Mouse (Mus musculus): ENCODE data around the gene Adamts16. TPM values are rescaled to one million over a fixed set of nuclear protein-coding genes. Genes with fewer than 3 reads are reported as not detected.

Gene Adamts16
- total RNA-seq, 2 experiments from 2014 or later, result 2.9 to 10.1 TPM

DNA sequence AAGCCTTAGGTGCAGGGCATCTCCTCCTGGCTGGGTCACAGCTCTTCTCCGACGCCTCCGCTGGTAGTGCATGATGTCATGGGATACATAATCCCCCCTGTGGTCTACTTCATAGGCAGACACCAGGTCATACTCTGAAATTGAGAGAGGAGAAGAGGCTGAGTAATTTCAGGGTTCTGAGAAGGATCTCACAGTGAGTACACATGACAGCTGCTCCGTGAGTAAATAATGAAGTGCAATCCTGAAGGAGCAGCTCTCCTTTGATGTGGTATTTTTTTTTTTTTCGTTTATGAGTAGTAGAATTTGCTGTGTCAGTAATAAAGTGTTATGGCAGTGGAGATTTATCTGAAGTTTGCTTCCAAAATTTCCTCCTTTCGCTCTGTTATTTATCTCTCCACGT, 5.4 kb downstream of the Adamts16 start:
- no peak for DNase-seq (ENCODE audit: low spot score in 2 of 2)

- no peak for DNase-seq (ENCODE audit: low spot score in 2 of 2)
Observed at GRCm38 (mm10) chr13:70832593-70833138, 8.9 kb downstream of the Adamts16 start.

GRCm38 (mm10) chr13:70831041-70831440, 10.6 kb downstream of the Adamts16 start:
- DNase-seq (ENCODE audit: low spot score in 2 of 2), result no peak

- DNase-seq (ENCODE audit: low spot score in 2 of 2), result no peak
Observed at GRCm38 (mm10) chr13:70827507-70827906, 14.1 kb downstream of the Adamts16 start.

GRCm38 (mm10) chr13:70825265-70825664, 16.3 kb downstream of the Adamts16 start:
- DNase-seq (ENCODE audit: low spot score in 2 of 2), result no peak

GRCm38 (mm10) chr13:70823757-70824156, 17.9 kb downstream of the Adamts16 start:
- no peak for DNase-seq (ENCODE audit: low spot score in 2 of 2)

GRCm38 (mm10) chr13:70818982-70819381, 22.6 kb downstream of the Adamts16 start:
- no peak for DNase-seq (ENCODE audit: low spot score in 2 of 2)

GRCm38 (mm10) chr13:70814423-70814822, 27.2 kb downstream of the Adamts16 start:
- no peak for DNase-seq (ENCODE audit: low spot score in 2 of 2)

DNA sequence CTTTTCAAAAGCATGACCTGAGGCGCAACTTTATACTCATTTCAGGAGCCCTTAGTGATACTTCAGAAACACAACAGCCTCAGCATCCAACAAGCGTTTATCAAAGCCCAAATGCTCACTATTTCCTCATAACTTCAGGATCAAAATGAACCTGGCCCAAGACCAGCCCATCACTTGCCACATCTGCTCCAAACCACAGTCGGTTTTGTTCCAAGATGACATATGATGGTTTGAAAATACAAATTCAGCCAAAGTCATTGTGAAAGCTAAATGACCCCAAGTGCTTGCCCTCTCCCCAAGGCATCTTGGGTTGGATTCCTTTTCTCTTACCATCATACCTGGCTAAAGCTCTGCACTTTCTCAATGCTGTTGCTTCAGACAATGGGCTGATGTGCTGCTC, 36.1 kb downstream of the Adamts16 start:
- no peak for DNase-seq (ENCODE audit: low spot score in 2 of 2)

DNA sequence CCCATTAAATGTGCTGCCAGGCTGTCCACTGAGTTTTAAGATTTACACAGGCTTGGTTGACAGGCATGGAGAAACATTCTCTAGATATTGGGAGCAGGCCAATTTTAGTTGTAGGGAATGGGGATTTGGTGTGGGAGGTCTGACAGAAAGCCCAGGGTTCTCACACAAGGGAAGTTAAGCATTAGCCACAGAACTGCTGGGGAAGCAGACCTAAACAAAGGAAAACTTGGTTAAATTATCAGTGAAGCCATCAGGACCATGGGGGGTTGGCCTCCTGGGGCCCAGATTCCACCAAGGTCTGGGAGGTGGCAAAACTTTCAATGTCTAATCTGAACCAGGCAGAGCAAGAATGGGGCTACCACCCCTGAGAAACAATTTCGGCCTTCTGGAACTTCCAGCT, 38.8 kb downstream of the Adamts16 start:
- DNase-seq (ENCODE audit: low spot score in 2 of 2), result no peak

GRCm38 (mm10) chr13:70799322-70799721, 42.3 kb downstream of the Adamts16 start:
- no peak for DNase-seq (ENCODE audit: low spot score in 2 of 2)

GRCm38 (mm10) chr13:70798396-70798795, 43.2 kb downstream of the Adamts16 start:
- no peak for DNase-seq (ENCODE audit: low spot score in 2 of 2)

DNA sequence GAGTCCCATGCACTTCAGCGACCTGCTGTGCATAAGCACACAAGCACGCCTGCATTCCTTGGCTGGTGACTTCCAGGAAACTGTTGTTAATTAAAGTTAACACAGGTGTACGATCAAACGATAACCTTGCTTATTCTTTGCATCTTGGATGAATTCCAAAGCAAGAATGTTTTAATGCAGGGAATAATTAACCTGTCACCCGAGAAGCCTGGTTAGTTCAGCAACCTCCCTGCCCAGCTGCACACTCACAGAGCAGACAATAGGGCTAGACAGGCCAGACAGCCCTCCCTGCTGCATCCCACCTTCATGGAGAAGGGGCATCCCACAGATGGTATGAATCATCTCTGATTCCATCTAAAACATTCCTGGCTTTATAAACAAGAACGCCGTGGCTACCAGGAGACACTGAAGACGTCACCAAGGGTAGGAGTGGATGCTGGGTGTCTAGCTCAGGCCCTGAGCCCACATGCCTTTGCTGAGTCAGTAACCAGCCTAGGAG, 47.5 kb downstream of the Adamts16 start:
- DNase-seq (ENCODE audit: low spot score in 2 of 2), result no peak

- no peak for DNase-seq (ENCODE audit: low spot score in 2 of 2)
Observed at GRCm38 (mm10) chr13:70793660-70794059, 48.0 kb downstream of the Adamts16 start.

DNA sequence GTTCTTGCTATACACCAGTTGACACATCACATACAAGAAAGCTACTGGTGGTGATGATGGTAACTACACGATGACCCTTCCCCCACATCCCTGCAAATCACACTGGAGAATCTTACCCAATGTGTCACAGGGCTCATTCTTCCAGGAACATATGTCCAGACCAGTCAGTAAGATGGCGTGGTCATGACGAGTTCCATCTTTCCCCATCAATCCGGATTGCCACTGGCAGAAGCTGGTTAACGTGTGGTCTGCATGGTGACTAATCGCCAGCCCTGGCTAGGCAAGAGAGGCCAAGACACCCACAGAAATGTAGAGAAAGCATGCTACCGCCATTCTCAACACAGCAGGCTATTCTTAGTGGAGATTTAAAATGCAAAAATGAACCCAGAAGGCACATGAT, 48.7 kb downstream of the Adamts16 start:
- DNase-seq (ENCODE audit: low spot score in 2 of 2), result no peak

DNA sequence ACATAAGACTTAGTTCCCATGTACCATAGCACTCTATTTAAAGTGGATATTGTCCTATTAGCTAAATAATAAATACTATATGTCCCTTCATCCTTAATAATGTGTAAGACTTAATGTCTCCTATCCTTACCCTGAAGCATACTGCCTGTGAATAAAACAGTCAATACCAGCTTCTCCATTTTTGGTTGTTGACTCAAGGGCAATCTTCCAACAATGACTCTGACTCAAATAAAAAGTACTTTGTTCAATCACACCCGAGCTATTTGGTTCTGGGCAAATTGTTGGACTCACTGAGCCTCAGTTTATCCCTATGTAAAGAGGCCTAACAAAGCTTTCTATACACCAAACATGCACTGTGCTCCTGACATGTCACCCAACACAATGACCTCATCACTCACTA, 51.8 kb downstream of the Adamts16 start:
- no peak for DNase-seq (ENCODE audit: low spot score in 2 of 2)

- DNase-seq (ENCODE audit: low spot score in 2 of 2), result peak in 1 of 2 experiments; percentile 23
Observed at GRCm38 (mm10) chr13:70789022-70789421, 52.6 kb downstream of the Adamts16 start.

- DNase-seq (ENCODE audit: low spot score in 2 of 2), result no peak
Observed at GRCm38 (mm10) chr13:70785078-70785477, 56.5 kb downstream of the Adamts16 start.

GRCm38 (mm10) chr13:70784126-70784525, 57.5 kb downstream of the Adamts16 start:
- no peak for DNase-seq (ENCODE audit: low spot score in 2 of 2)

GRCm38 (mm10) chr13:70779781-70780180, 61.8 kb downstream of the Adamts16 start:
- DNase-seq (ENCODE audit: low spot score in 2 of 2), result no peak

GRCm38 (mm10) chr13:70778872-70779554, 62.6 kb downstream of the Adamts16 start:
- no peak for DNase-seq (ENCODE audit: low spot score in 2 of 2)

DNA sequence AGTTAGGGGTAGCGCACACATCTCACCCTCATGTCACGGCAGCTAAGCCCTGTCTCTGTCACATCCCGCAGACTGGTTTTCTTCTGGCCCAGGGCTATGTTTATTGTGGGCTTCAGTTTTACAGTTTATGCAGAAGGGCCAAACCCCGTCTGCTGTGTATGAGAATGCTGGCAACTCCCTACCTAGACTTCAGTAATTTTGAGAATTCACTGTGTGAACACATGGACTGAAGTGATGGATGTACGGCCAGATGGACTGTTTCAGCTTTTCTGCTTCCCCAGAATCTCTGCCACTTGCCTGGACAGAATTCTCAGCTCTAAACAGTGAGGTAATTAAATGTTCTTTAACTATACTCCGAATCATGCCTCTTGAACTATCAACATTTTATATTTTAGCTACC, 70.5 kb downstream of the Adamts16 start:
- DNase-seq (ENCODE audit: low spot score in 2 of 2), result no peak

- no peak for DNase-seq (ENCODE audit: low spot score in 2 of 2)
Observed at GRCm38 (mm10) chr13:70769156-70769555, 72.5 kb downstream of the Adamts16 start.
